Comparison of ENCODE assay signal across 25 mouse cellular contexts in the genomic region with DNA sequence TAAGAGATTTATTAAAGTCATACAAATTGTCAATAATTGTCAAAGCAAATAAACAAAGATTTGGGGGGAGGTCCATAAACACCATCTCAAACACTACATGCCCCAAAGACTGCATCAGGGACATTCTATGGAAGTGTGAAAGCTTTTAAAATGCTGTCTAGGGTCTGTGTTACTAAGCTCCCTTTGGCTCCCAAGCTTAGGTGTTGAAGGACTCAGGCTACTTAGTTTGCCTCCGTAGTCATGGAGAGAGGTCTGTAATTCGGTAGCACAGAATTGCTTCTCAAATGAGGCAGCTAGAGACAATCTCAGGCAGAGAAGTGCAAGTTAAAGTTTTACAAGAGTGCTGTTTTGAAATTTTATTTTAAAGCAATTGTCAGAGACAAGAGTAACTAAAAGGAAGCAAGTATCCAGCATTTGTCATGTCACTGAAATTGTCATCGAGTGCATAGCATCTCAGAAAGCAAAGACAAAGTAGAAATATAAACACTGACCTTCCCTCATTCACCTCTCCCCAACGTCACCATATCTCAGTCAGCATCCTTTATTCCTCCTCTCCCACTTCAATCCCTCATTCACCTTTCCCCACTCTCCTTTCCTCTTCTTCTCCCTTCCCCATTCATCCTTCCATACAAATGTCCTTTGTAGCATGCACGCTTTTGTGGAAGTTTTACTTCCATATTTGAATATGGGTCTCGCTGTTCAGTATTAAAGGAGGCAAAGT.
A peak's percentile ranks its signal among the peaks of the same experiment; 100 is the strongest.
DNase-seq lines count a peak whose midpoint lies in the region; ATAC-seq lines count a peak whose summit lies in the region.
"Had no signal": no experiment of that assay in that cellular context is flagged by ENCODE, and none has a peak within 500 bp of the region (broad histone marks: within the 10 kb centered on the region; RNA-seq: fewer than 3 reads in every experiment).

No protein-coding gene starts in this region.

- no peak for ATAC-seq in hindbrain, embryonic 11.5 days (ENCODE audit: low FRiP score)
- ATAC-seq in hindbrain, embryonic 16.5 days, result no peak
- no peak for ATAC-seq in hindbrain, embryonic 15.5 days (ENCODE audit: low FRiP score, low read depth)
- peak; percentile 77; the same call in 1 of the 2 replicates for ATAC-seq in midbrain, embryonic 15.5 days (replicated peaks)
- ATAC-seq: intestine, embryonic 15.5 days had no signal

- no peaks in the 10 kb centered on the region for H3K36me3 ChIP-seq in hindbrain, embryonic 11.5 days (ENCODE audit: control insufficient read depth, insufficient read depth, low read length)
- no peaks in the 10 kb centered on the region for H3K36me3 ChIP-seq in hindbrain, embryonic 16.5 days (ENCODE audit: control insufficient read depth, insufficient read depth, low read length)
- H3K36me3 ChIP-seq in embryonic facial prominence, embryonic 10.5 days (replicated peaks), result no peaks in the 10 kb centered on the region
- H3K36me3 ChIP-seq in hindbrain, embryonic 15.5 days, result no peaks in the 10 kb centered on the region
- H3K36me3 ChIP-seq in midbrain, embryonic 15.5 days (replicated peaks), result no peaks in the 10 kb centered on the region
- H3K36me3 ChIP-seq: G1E; heart, embryonic 12.5 days; intestine, embryonic 15.5 days; limb, embryonic 12.5 days; liver, embryonic 13.5 days; lung, embryonic 15.5 days; neural tube, embryonic 12.5 days had no signal

- H3K4me2 ChIP-seq in hindbrain, embryonic 11.5 days (replicated peaks; ENCODE audit: low read depth, low read length), result no peak overlapping the region
- no peak overlapping the region for H3K4me2 ChIP-seq in hindbrain, embryonic 16.5 days (ENCODE audit: low read length)
- H3K4me2 ChIP-seq in hindbrain, embryonic 15.5 days, result no peak overlapping the region
- no peak overlapping the region for H3K4me2 ChIP-seq in midbrain, embryonic 15.5 days
- H3K4me2 ChIP-seq: heart, embryonic 12.5 days; intestine, embryonic 15.5 days; limb, embryonic 12.5 days; liver, embryonic 13.5 days; lung, embryonic 15.5 days; neural tube, embryonic 12.5 days had no signal

- H3K4me1 ChIP-seq in hindbrain, embryonic 11.5 days (replicated peaks; ENCODE audit: control insufficient read depth, insufficient read depth, low read length), result no peaks in the 10 kb centered on the region
- H3K4me1 ChIP-seq in hindbrain, embryonic 16.5 days (ENCODE audit: control insufficient read depth, insufficient read depth, low read depth, low read length), result no peaks in the 10 kb centered on the region
- no peaks in the 10 kb centered on the region for H3K4me1 ChIP-seq in embryonic facial prominence, embryonic 10.5 days
- H3K4me1 ChIP-seq in hindbrain, embryonic 15.5 days (replicated peaks), result no peaks in the 10 kb centered on the region
- H3K4me1 ChIP-seq in midbrain, embryonic 15.5 days, result no peaks in the 10 kb centered on the region
- H3K4me1 ChIP-seq: heart, embryonic 12.5 days; intestine, embryonic 15.5 days; limb, embryonic 12.5 days; liver, embryonic 13.5 days; lung, embryonic 15.5 days; neural tube, embryonic 12.5 days had no signal

- intact Hi-C loops in heart, postnatal 25 days (cut with DNase I), result no loop called here
- intact Hi-C loops in heart, postnatal 10 days (cut with DNase I), result no loop called here

- H3K4me3 ChIP-seq in hindbrain, embryonic 11.5 days (ENCODE audit: low read depth, low read length), result no peak overlapping the region
- no peak overlapping the region for H3K4me3 ChIP-seq in hindbrain, embryonic 16.5 days (ENCODE audit: low read length)
- no peak overlapping the region for H3K4me3 ChIP-seq in embryonic facial prominence, embryonic 10.5 days
- H3K4me3 ChIP-seq in hindbrain, embryonic 15.5 days, result no peak overlapping the region
- H3K4me3 ChIP-seq in midbrain, embryonic 15.5 days, result no peak overlapping the region
- H3K4me3 ChIP-seq: heart, embryonic 12.5 days; intestine, embryonic 15.5 days; limb, embryonic 12.5 days; liver, embryonic 13.5 days; lung, embryonic 15.5 days; neural tube, embryonic 12.5 days had no signal

- no peaks in the 10 kb centered on the region for H3K9me3 ChIP-seq in hindbrain, embryonic 11.5 days (ENCODE audit: control insufficient read depth, low read length)
- no peaks in the 10 kb centered on the region for H3K9me3 ChIP-seq in hindbrain, embryonic 16.5 days (ENCODE audit: control insufficient read depth, low read length)
- H3K9me3 ChIP-seq in embryonic facial prominence, embryonic 10.5 days, result no peaks in the 10 kb centered on the region
- no peaks in the 10 kb centered on the region for H3K9me3 ChIP-seq in hindbrain, embryonic 15.5 days
- no peaks in the 10 kb centered on the region for H3K9me3 ChIP-seq in midbrain, embryonic 15.5 days
- H3K9me3 ChIP-seq: G1E; heart, embryonic 12.5 days; intestine, embryonic 15.5 days; limb, embryonic 12.5 days; liver, embryonic 13.5 days; lung, embryonic 15.5 days; neural tube, embryonic 12.5 days had no signal

- no peaks in the 10 kb centered on the region for H3K27me3 ChIP-seq in hindbrain, embryonic 11.5 days (ENCODE audit: control insufficient read depth, insufficient read depth, low read length)
- no peaks in the 10 kb centered on the region for H3K27me3 ChIP-seq in hindbrain, embryonic 16.5 days (replicated peaks; ENCODE audit: control insufficient read depth, insufficient read depth, low read length)
- no peaks in the 10 kb centered on the region for H3K27me3 ChIP-seq in embryonic facial prominence, embryonic 10.5 days (replicated peaks; ENCODE audit: low read depth, poor library complexity, severe bottlenecking)
- no peaks in the 10 kb centered on the region for H3K27me3 ChIP-seq in hindbrain, embryonic 15.5 days
- no peaks in the 10 kb centered on the region for H3K27me3 ChIP-seq in midbrain, embryonic 15.5 days (replicated peaks)
- H3K27me3 ChIP-seq: heart, embryonic 12.5 days; intestine, embryonic 15.5 days; limb, embryonic 12.5 days; liver, embryonic 13.5 days; lung, embryonic 15.5 days; neural tube, embryonic 12.5 days had no signal

- H3K27ac ChIP-seq in hindbrain, embryonic 11.5 days (ENCODE audit: low read depth, low read length), result no peak overlapping the region
- H3K27ac ChIP-seq in hindbrain, embryonic 16.5 days (ENCODE audit: low read depth, low read length), result no peak overlapping the region
- peak overlapping the region; percentile 19; the same call in 1 of the 2 replicates for H3K27ac ChIP-seq in embryonic facial prominence, embryonic 10.5 days (replicated peaks)
- H3K27ac ChIP-seq in hindbrain, embryonic 15.5 days (replicated peaks), result 0 out of 2 replicates have a peak overlapping the region, but pooled peaks have one; percentile 14
- H3K27ac ChIP-seq in midbrain, embryonic 15.5 days, result 0 out of 2 replicates have a peak overlapping the region, but pooled peaks have one; percentile 29
- H3K27ac ChIP-seq: intestine, embryonic 15.5 days; limb, embryonic 12.5 days; liver, embryonic 13.5 days; lung, embryonic 15.5 days; macrophage; neural tube, embryonic 12.5 days had no signal

- no peak overlapping the region for H3K9ac ChIP-seq in hindbrain, embryonic 11.5 days (ENCODE audit: low read depth, low read length)
- H3K9ac ChIP-seq in hindbrain, embryonic 16.5 days (ENCODE audit: low read depth, low read length), result no peak overlapping the region
- H3K9ac ChIP-seq in hindbrain, embryonic 15.5 days, result no peak overlapping the region
- H3K9ac ChIP-seq in midbrain, embryonic 15.5 days, result no peak overlapping the region
- H3K9ac ChIP-seq: heart, embryonic 12.5 days; intestine, embryonic 15.5 days; limb, embryonic 12.5 days; liver, embryonic 13.5 days; lung, embryonic 15.5 days; neural tube, embryonic 12.5 days had no signal

- 76% methylated on average over 6 of the region's 6 CpGs for WGBS in hindbrain, embryonic 11.5 days
- 73% methylated on average over 6 of the region's 6 CpGs for WGBS in hindbrain, embryonic 16.5 days
- 78% methylated on average over 6 of the region's 6 CpGs for WGBS in embryonic facial prominence, embryonic 10.5 days
- 68% methylated on average over 6 of the region's 6 CpGs for WGBS in hindbrain, embryonic 15.5 days
- 57% methylated on average over 6 of the region's 6 CpGs for WGBS in midbrain, embryonic 15.5 days

- peak; percentile 36 for DNase-seq in hindbrain, embryonic 11.5 days (ENCODE audit: low spot score)
- no peak for DNase-seq in embryonic facial prominence, embryonic 10.5 days (ENCODE audit: low spot score)
- DNase-seq in heart, postnatal 25 days (ENCODE audit: low spot score), result no peak
- DNase-seq in lung, postnatal 36 days, result no peak
- no peak for DNase-seq in heart, postnatal 10 days
- DNase-seq: adrenal gland, postnatal 14 days; cerebellum, adult 11-12 months; cerebellum, postnatal 36 days; gastrocnemius, postnatal 10 days; heart, adult 11 months; heart, postnatal 36 days; kidney, adult 9 months; kidney, postnatal 36 days; liver, embryonic 13.5 days; thymus, postnatal 4 days had no signal

Comparison
In these comparisons a context has a peak if more than half of its experiments do, and no peak if none do; other contexts are left out.
1. H3K27ac ChIP-seq: peak in embryonic facial prominence, embryonic 10.5 days (single experiment), hindbrain, embryonic 15.5 days (single experiment) and midbrain, embryonic 15.5 days (single experiment); none in hindbrain, embryonic 11.5 days (single experiment) and hindbrain, embryonic 16.5 days (single experiment).